Mouse (Mus musculus): ENCODE data around the gene Olfr798. TPM values are rescaled to one million over a fixed set of nuclear protein-coding genes. Genes with fewer than 3 reads are reported as not detected.

The Olfr798 gene
- total and polyA plus RNA-seq, 2 experiments from 2014 or later, result not detected

DNA sequence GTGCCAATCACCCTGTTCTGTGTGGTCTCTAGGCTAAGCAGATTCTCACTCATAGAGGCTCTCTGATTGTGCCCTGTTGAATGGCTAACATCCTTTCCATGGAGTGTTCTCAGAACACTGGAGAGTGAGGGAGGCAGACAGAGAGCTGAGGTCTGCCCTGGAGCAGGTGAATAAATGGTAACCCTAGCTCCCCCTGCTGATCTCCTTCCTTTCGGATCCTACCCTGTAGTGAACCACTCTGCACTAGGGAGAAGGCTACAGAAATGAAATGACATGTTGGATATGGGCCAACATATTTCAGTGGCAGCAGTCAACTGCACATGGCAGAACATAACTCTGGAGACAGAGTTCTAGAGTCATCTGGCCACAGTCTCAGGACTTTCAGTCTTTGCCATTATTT, 6.0 kb downstream of the Olfr798 start:
- TF ChIP-seq CTCF (IDR thresholded peaks at IDR 0.05; ENCODE audit: low read depth) (no peak), EP300 (IDR thresholded peaks at IDR 0.05; ENCODE audit: low read depth) (no peak)
- H3K9me3 ChIP-seq (replicated peaks; ENCODE audit: control insufficient read depth, low read length), result no peaks in the 10 kb centered on the region
- H3K36me3 ChIP-seq (replicated peaks; ENCODE audit: control insufficient read depth, insufficient read depth, low read length), result no peaks in the 10 kb centered on the region
- H3K4me1 ChIP-seq (ENCODE audit: control insufficient read depth, insufficient read depth), result no peaks in the 10 kb centered on the region
- DNase-seq (ENCODE audit: low spot score), result no peak
- no peak overlapping the region for H3K4me2 ChIP-seq (ENCODE audit: low read depth, low read length)
- H3K4me3 ChIP-seq (ENCODE audit: low read depth, low read length), result no peak overlapping the region
- H3K27me3 ChIP-seq (ENCODE audit: control insufficient read depth, insufficient read depth, low read length), result no peaks in the 10 kb centered on the region
- no peak overlapping the region for H3K9ac ChIP-seq (replicated peaks; ENCODE audit: low read depth, low read length)
- WGBS, result 13% methylated on average over 1 of the region's 1 CpGs
- H3K27ac ChIP-seq (ENCODE audit: low read depth), result no peak overlapping the region
- ATAC-seq (ENCODE audit: insufficient read depth, low read depth), result peak; percentile 66

DNA sequence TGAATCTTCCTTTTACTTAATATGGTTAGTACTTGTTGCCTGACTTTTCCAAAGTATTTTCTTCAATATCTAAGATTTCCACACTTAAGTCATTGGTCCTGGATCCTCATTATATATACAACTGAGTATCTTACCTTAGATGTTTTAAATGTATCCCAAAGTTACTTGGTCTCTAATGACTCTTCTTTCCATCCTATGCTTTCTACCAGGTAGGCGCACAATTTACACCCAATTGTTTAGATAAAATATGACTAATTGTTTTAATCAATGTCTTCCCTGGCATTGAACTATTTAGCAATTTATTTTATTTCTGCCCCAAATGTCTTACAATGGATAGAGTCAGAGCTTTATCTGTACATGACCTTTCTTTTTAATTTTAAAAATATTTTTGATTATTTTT, 15.3 kb downstream of the Olfr798 start, which contains the start of gene Olfr796:
Gene Olfr796, minus strand, starts transcription at position 101 of the 400 bp plus-strand sequence.
- H3K9me3 ChIP-seq (replicated peaks; ENCODE audit: control insufficient read depth, low read length), result no peaks in the 10 kb centered on the region
- TF ChIP-seq EP300 (IDR thresholded peaks at IDR 0.05; ENCODE audit: low read depth) (no peak), CTCF (IDR thresholded peaks at IDR 0.05; ENCODE audit: low read depth) (no peak)
- 90% methylated on average over 1 of the region's 1 CpGs for WGBS

DNA sequence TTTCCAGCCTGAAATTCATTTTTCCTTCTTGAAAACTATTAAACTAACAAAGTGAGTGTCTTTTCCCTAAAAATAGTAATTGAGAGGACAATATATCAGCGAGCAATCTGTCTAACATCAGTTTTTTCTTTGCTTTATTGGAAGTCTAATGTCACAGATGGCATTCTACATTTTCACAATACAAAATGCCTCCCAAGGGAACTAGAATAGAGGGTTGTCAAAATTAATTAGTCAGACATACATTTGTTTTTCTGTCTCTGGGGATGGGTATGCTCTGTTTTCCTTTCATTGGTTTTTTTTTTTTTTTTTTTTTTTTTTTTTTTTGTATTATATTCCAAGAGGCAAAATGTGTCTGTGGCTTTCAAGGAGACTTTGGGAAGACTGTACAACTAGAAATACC, 50.7 kb downstream of the Olfr798 start:
- Histone ChIP-seq H3K27ac (ENCODE audit: low read depth) (no peak overlapping the region), H3K9me3 (replicated peaks; ENCODE audit: control insufficient read depth, low read length) (no peaks in the 10 kb centered on the region), H3K4me3 (ENCODE audit: low read depth, low read length) (no peak overlapping the region), H3K36me3 (replicated peaks; ENCODE audit: control insufficient read depth, insufficient read depth, low read length) (no peaks in the 10 kb centered on the region), H3K4me1 (ENCODE audit: control insufficient read depth, insufficient read depth) (no peaks in the 10 kb centered on the region), H3K9ac (replicated peaks; ENCODE audit: low read depth, low read length) (no peak overlapping the region), H3K27me3 (ENCODE audit: control insufficient read depth, insufficient read depth, low read length) (no peaks in the 10 kb centered on the region), H3K4me2 (ENCODE audit: low read depth, low read length) (no peak overlapping the region)
- TF ChIP-seq EP300 (IDR thresholded peaks at IDR 0.05; ENCODE audit: low read depth) (no peak), CTCF (IDR thresholded peaks at IDR 0.05; ENCODE audit: low read depth) (no peak)
- DNase-seq (ENCODE audit: low spot score) (no peak), ATAC-seq (ENCODE audit: insufficient read depth, low read depth) (no peak)
- whole genome bisulfite sequencing, result 72% methylated on average over 1 of the region's 1 CpGs

More for the DNA sequence above, 15.3 kb downstream of the Olfr798 start, which contains the start of gene Olfr796:
- Histone ChIP-seq H3K4me3 (ENCODE audit: low read depth, low read length) (no peak within 1 kb of the TSS), H3K27ac (ENCODE audit: low read depth) (no peak within 1 kb of the TSS), H3K4me2 (ENCODE audit: low read depth, low read length) (no peak within 1 kb of the TSS), H3K4me1 (ENCODE audit: control insufficient read depth, insufficient read depth) (no peaks in the 10 kb centered on the region), H3K27me3 (ENCODE audit: control insufficient read depth, insufficient read depth, low read length) (no peaks in the 10 kb centered on the region), H3K36me3 (replicated peaks; ENCODE audit: control insufficient read depth, insufficient read depth, low read length) (no peaks in the 10 kb centered on the region), H3K9ac (replicated peaks; ENCODE audit: low read depth, low read length) (no peak within 1 kb of the TSS)
- ATAC-seq (ENCODE audit: insufficient read depth, low read depth) (no peak), DNase-seq (ENCODE audit: low spot score) (no peak)

Small RNA genes within 50 kb of the gene (microRNA-seq; reads per million reads assigned to microRNA genes)
- not detected for gene Gm23252

Other genes starting within 250 kb of the Olfr798 start
- 0.27 TPM in 1 of 2 replicates, not detected in the other for gene Olfr784, start 243.9 kb downstream of the Olfr798 start, total RNA-seq (2014; rRNA removed; ENCODE audit: low replicate concordance)
- gene Olfr784, start 243.9 kb downstream of the Olfr798 start, polyA plus RNA-seq (2015; fragmentation: Nextera tagmentation; extraction: Ambion mirVana), result not detected in 2 replicates
- not detected in 2 replicates for gene Olfr785, start 222.5 kb downstream of the Olfr798 start, total RNA-seq (2014; rRNA removed; ENCODE audit: low replicate concordance)
- gene Olfr785, start 222.5 kb downstream of the Olfr798 start, polyA plus RNA-seq (2015; fragmentation: Nextera tagmentation; extraction: Ambion mirVana), result not detected in 2 replicates
- not detected in 2 replicates for gene Olfr786, start 200.6 kb downstream of the Olfr798 start, total RNA-seq (2014; rRNA removed; ENCODE audit: low replicate concordance)
- not detected in 2 replicates for gene Olfr786, start 200.6 kb downstream of the Olfr798 start, polyA plus RNA-seq (2015; fragmentation: Nextera tagmentation; extraction: Ambion mirVana)
- gene Olfr787, start 166.1 kb downstream of the Olfr798 start, total RNA-seq (2014; rRNA removed; ENCODE audit: low replicate concordance), result not detected in 2 replicates
- gene Olfr787, start 166.1 kb downstream of the Olfr798 start, polyA plus RNA-seq (2015; fragmentation: Nextera tagmentation; extraction: Ambion mirVana), result not detected in 2 replicates
- not detected in 2 replicates for gene Olfr788, start 156.9 kb downstream of the Olfr798 start, total RNA-seq (2014; rRNA removed; ENCODE audit: low replicate concordance)
- gene Olfr788, start 156.9 kb downstream of the Olfr798 start, polyA plus RNA-seq (2015; fragmentation: Nextera tagmentation; extraction: Ambion mirVana), result not detected in 2 replicates
- gene Olfr789, start 143.2 kb downstream of the Olfr798 start, total RNA-seq (2014; rRNA removed; ENCODE audit: low replicate concordance), result not detected in 2 replicates
- not detected in 2 replicates for gene Olfr789, start 143.2 kb downstream of the Olfr798 start, polyA plus RNA-seq (2015; fragmentation: Nextera tagmentation; extraction: Ambion mirVana)
- gene Olfr790, start 129.4 kb downstream of the Olfr798 start, total RNA-seq (2014; rRNA removed; ENCODE audit: low replicate concordance), result not detected in 2 replicates
- gene Olfr790, start 129.4 kb downstream of the Olfr798 start, polyA plus RNA-seq (2015; fragmentation: Nextera tagmentation; extraction: Ambion mirVana), result not detected in 2 replicates
- gene Olfr791, start 106.1 kb downstream of the Olfr798 start, total RNA-seq (2014; rRNA removed; ENCODE audit: low replicate concordance), result not detected in 2 replicates
- gene Olfr791, start 106.1 kb downstream of the Olfr798 start, polyA plus RNA-seq (2015; fragmentation: Nextera tagmentation; extraction: Ambion mirVana), result not detected in 2 replicates
- gene Olfr792, start 88.8 kb downstream of the Olfr798 start, total RNA-seq (2014; rRNA removed; ENCODE audit: low replicate concordance), result not detected in 2 replicates
- not detected in 2 replicates for gene Olfr792, start 88.8 kb downstream of the Olfr798 start, polyA plus RNA-seq (2015; fragmentation: Nextera tagmentation; extraction: Ambion mirVana)
- not detected in 2 replicates for gene Olfr794, start 60.3 kb downstream of the Olfr798 start, total RNA-seq (2014; rRNA removed; ENCODE audit: low replicate concordance)
- not detected in 2 replicates for gene Olfr794, start 60.3 kb downstream of the Olfr798 start, polyA plus RNA-seq (2015; fragmentation: Nextera tagmentation; extraction: Ambion mirVana)
- not detected in 2 replicates for gene Olfr796, start 15.4 kb downstream of the Olfr798 start, total RNA-seq (2014; rRNA removed; ENCODE audit: low replicate concordance)
- gene Olfr796, start 15.4 kb downstream of the Olfr798 start, polyA plus RNA-seq (2015; fragmentation: Nextera tagmentation; extraction: Ambion mirVana), result not detected in 2 replicates
- gene Olfr799, start 9.6 kb upstream of the Olfr798 start, total RNA-seq (2014; rRNA removed; ENCODE audit: low replicate concordance), result not detected in 2 replicates
- not detected in 2 replicates for gene Olfr799, start 9.6 kb upstream of the Olfr798 start, polyA plus RNA-seq (2015; fragmentation: Nextera tagmentation; extraction: Ambion mirVana)
- not detected in 2 replicates for gene Olfr800, start 29.8 kb upstream of the Olfr798 start, total RNA-seq (2014; rRNA removed; ENCODE audit: low replicate concordance)
- not detected in 2 replicates for gene Olfr800, start 29.8 kb upstream of the Olfr798 start, polyA plus RNA-seq (2015; fragmentation: Nextera tagmentation; extraction: Ambion mirVana)
- gene Olfr801, start 45.9 kb upstream of the Olfr798 start, total RNA-seq (2014; rRNA removed; ENCODE audit: low replicate concordance), result not detected in 2 replicates
- gene Olfr801, start 45.9 kb upstream of the Olfr798 start, polyA plus RNA-seq (2015; fragmentation: Nextera tagmentation; extraction: Ambion mirVana), result not detected in 2 replicates
- not detected in 2 replicates for gene Olfr802, start 60.2 kb upstream of the Olfr798 start, total RNA-seq (2014; rRNA removed; ENCODE audit: low replicate concordance)
- gene Olfr802, start 60.2 kb upstream of the Olfr798 start, polyA plus RNA-seq (2015; fragmentation: Nextera tagmentation; extraction: Ambion mirVana), result not detected in 2 replicates
- not detected in 2 replicates for gene Olfr803, start 66.4 kb upstream of the Olfr798 start, total RNA-seq (2014; rRNA removed; ENCODE audit: low replicate concordance)
- not detected in 2 replicates for gene Olfr803, start 66.4 kb upstream of the Olfr798 start, polyA plus RNA-seq (2015; fragmentation: Nextera tagmentation; extraction: Ambion mirVana)
- not detected in 2 replicates for gene Olfr804, start 75.3 kb upstream of the Olfr798 start, total RNA-seq (2014; rRNA removed; ENCODE audit: low replicate concordance)
- gene Olfr804, start 75.3 kb upstream of the Olfr798 start, polyA plus RNA-seq (2015; fragmentation: Nextera tagmentation; extraction: Ambion mirVana), result not detected in 2 replicates
- not detected in 2 replicates for gene Olfr805, start 101.4 kb upstream of the Olfr798 start, total RNA-seq (2014; rRNA removed; ENCODE audit: low replicate concordance)
- not detected in 2 replicates for gene Olfr805, start 101.4 kb upstream of the Olfr798 start, polyA plus RNA-seq (2015; fragmentation: Nextera tagmentation; extraction: Ambion mirVana)
- not detected in 2 replicates for gene Olfr806, start 114.0 kb upstream of the Olfr798 start, total RNA-seq (2014; rRNA removed; ENCODE audit: low replicate concordance)
- gene Olfr806, start 114.0 kb upstream of the Olfr798 start, polyA plus RNA-seq (2015; fragmentation: Nextera tagmentation; extraction: Ambion mirVana), result not detected in 2 replicates
- not detected in 2 replicates for gene Olfr807, start 129.9 kb upstream of the Olfr798 start, total RNA-seq (2014; rRNA removed; ENCODE audit: low replicate concordance)
- gene Olfr807, start 129.9 kb upstream of the Olfr798 start, polyA plus RNA-seq (2015; fragmentation: Nextera tagmentation; extraction: Ambion mirVana), result not detected in 2 replicates
- not detected in 2 replicates for gene Olfr808, start 137.5 kb upstream of the Olfr798 start, total RNA-seq (2014; rRNA removed; ENCODE audit: low replicate concordance)
- gene Olfr808, start 137.5 kb upstream of the Olfr798 start, polyA plus RNA-seq (2015; fragmentation: Nextera tagmentation; extraction: Ambion mirVana), result not detected in 2 replicates
- not detected in 2 replicates for gene Olfr809, start 146.7 kb upstream of the Olfr798 start, total RNA-seq (2014; rRNA removed; ENCODE audit: low replicate concordance)
- not detected in 2 replicates for gene Olfr809, start 146.7 kb upstream of the Olfr798 start, polyA plus RNA-seq (2015; fragmentation: Nextera tagmentation; extraction: Ambion mirVana)
- not detected in 2 replicates for gene Olfr810, start 167.0 kb upstream of the Olfr798 start, total RNA-seq (2014; rRNA removed; ENCODE audit: low replicate concordance)
- not detected in 2 replicates for gene Olfr810, start 167.0 kb upstream of the Olfr798 start, polyA plus RNA-seq (2015; fragmentation: Nextera tagmentation; extraction: Ambion mirVana)
- gene Olfr811, start 176.5 kb upstream of the Olfr798 start, total RNA-seq (2014; rRNA removed; ENCODE audit: low replicate concordance), result not detected in 2 replicates
- not detected in 2 replicates for gene Olfr811, start 176.5 kb upstream of the Olfr798 start, polyA plus RNA-seq (2015; fragmentation: Nextera tagmentation; extraction: Ambion mirVana)
- not detected in 2 replicates for gene Olfr812, start 218.2 kb upstream of the Olfr798 start, total RNA-seq (2014; rRNA removed; ENCODE audit: low replicate concordance)
- not detected in 2 replicates for gene Olfr812, start 218.2 kb upstream of the Olfr798 start, polyA plus RNA-seq (2015; fragmentation: Nextera tagmentation; extraction: Ambion mirVana)
- gene Olfr813, start 227.4 kb upstream of the Olfr798 start, total RNA-seq (2014; rRNA removed; ENCODE audit: low replicate concordance), result not detected in 2 replicates
- not detected in 2 replicates for gene Olfr813, start 227.4 kb upstream of the Olfr798 start, polyA plus RNA-seq (2015; fragmentation: Nextera tagmentation; extraction: Ambion mirVana)